Mouse (Mus musculus): ENCODE measurements around the gene Gal. TPM values are rescaled to one million over a fixed set of nuclear protein-coding genes. Genes with fewer than 3 reads are reported as not detected.

Gene Gal
- 12.3 and 200 TPM in 2 replicates for polyA plus RNA-seq (2012; rRNA removed)

DNA sequence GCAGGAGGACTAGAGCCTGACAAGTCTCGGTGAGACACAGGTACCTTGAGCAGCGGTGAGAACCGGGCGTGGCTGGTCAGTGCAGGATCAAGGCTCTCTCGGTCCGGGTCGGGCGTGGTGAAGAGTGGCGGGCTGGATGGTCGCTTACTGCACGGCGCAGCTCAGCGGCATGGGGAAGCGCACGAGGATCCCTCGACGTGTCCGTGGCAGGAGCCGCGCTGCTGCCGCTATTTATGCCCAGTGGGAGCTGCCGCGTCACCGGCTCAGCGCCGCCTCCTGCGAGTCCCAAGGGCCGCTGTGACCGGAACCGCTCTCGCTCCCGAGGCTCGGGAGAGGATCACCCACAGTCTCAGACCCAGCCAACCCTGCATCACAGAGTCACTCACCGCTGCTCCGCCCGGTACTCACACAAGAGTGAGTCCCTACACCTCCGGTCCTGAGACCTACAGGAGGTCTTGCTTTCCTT, at the start of gene Gal:
Gal (minus strand) TSS at position 277 of the 466 bp plus-strand sequence.
- H3K4me1 ChIP-seq (ENCODE audit: control insufficient read depth, insufficient read depth, insufficient read length, low read length), result peaks cover 6% of the 10 kb centered on the region; the same call in 1 of the 2 replicates
- no peak for TF ChIP-seq CTCF (IDR thresholded peaks at IDR 0.05; ENCODE audit: extremely low read depth, insufficient read length, insufficient replicate concordance, low read depth, low read length)
- TF ChIP-seq POLR2A (IDR thresholded peaks at IDR 0.05; ENCODE audit: low read depth, low read length), result no peak
- no peaks in the 10 kb centered on the region for H3K36me3 ChIP-seq (ENCODE audit: control insufficient read depth, insufficient read depth, low read length)
- WGBS, result 2% methylated on average over 37 of the region's 37 CpGs
- H3K27ac ChIP-seq (ENCODE audit: insufficient read depth, low read depth, low read length), result no peak within 1 kb of the TSS
- peak within 1 kb of the TSS; percentile 37 for H3K4me3 ChIP-seq (ENCODE audit: low read depth, low read length)
- peaks cover 18% of the 10 kb centered on the region for H3K27me3 ChIP-seq (ENCODE audit: control insufficient read depth, insufficient read depth, low read length)

DNA sequence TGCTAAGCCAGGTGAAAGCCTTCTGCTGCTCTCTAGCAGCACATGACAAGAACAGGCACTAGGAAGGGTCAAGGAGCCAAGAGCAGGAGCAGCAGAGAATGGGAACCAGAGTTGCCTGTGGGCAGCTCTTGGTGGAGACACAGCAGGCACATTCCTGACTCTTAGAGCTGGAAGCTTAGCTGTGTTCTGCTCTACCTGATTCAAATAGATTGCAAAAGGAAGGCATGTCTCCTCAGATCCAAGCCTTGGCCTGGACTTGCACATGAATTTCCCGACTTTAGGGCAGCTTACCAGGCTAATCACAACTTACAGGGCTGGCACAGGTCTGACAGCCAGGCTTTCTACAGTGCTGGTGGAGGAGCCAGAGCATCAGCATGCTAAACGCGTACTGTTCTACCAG, 45.6 kb upstream of the Gal start:
- Histone ChIP-seq H3K4me3 (ENCODE audit: low read depth, low read length) (no peak overlapping the region), H3K36me3 (ENCODE audit: control insufficient read depth, insufficient read depth, low read length) (peaks cover 79% of the 10 kb centered on the region), H3K27ac (ENCODE audit: insufficient read depth, low read depth, low read length) (no peak overlapping the region), H3K27me3 (ENCODE audit: control insufficient read depth, insufficient read depth, low read length) (no peaks in the 10 kb centered on the region), H3K4me1 (ENCODE audit: control insufficient read depth, insufficient read depth, insufficient read length, low read length) (no peaks in the 10 kb centered on the region)
- TF ChIP-seq POLR2A (IDR thresholded peaks at IDR 0.05; ENCODE audit: low read depth, low read length) (no peak), CTCF (IDR thresholded peaks at IDR 0.05; ENCODE audit: extremely low read depth, insufficient read length, insufficient replicate concordance, low read depth, low read length) (no peak)
- 95% methylated on average over 3 of the region's 3 CpGs for WGBS

DNA sequence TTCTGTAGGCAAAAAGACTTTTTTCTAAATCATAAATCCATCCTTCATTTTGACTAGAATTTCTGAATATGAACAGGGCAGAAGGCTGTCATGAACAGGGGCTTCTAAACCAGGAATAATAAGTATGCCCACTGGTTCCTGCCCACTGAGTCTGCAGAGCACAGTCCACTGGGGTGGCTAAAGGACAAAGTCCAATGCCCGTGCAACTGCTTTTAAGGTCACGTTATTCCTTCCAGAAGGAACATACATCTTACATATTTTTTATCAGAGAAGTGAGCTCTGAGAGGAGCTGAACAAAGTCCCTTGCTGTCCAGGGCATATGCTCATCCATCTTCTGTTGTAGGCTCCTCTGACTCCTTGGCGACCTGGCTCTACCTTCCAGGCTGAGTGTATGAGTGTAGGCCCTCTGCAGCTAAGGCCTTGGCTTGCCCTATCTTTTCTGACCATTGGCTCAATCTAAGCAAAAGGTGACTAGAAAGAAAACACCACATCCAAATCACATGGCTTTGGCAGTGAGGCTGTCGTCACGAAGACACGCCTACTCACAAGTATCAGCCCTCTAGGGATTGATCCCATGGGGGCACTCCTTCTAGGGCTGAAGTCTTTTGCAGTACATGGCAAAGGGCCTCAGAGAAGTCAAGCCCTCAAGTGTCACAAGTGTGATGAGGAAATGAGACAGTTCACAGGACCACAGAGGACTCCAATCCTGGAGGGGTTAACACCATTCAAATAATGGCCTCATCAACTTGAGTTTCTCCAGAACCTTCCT, 44.2 kb upstream of the Gal start:
- H3K4me3 ChIP-seq (ENCODE audit: low read depth, low read length), result no peak overlapping the region
- H3K4me1 ChIP-seq (ENCODE audit: control insufficient read depth, insufficient read depth, insufficient read length, low read length), result no peaks in the 10 kb centered on the region
- H3K27ac ChIP-seq (ENCODE audit: insufficient read depth, low read depth, low read length), result no peak overlapping the region
- H3K36me3 ChIP-seq (ENCODE audit: control insufficient read depth, insufficient read depth, low read length), result peaks cover 77% of the 10 kb centered on the region
- TF ChIP-seq CTCF (IDR thresholded peaks at IDR 0.05; ENCODE audit: extremely low read depth, insufficient read length, insufficient replicate concordance, low read depth, low read length) (no peak), POLR2A (IDR thresholded peaks at IDR 0.05; ENCODE audit: low read depth, low read length) (no peak)
- H3K27me3 ChIP-seq (ENCODE audit: control insufficient read depth, insufficient read depth, low read length), result no peaks in the 10 kb centered on the region
- WGBS, result 74% methylated on average over 6 of the region's 6 CpGs

DNA sequence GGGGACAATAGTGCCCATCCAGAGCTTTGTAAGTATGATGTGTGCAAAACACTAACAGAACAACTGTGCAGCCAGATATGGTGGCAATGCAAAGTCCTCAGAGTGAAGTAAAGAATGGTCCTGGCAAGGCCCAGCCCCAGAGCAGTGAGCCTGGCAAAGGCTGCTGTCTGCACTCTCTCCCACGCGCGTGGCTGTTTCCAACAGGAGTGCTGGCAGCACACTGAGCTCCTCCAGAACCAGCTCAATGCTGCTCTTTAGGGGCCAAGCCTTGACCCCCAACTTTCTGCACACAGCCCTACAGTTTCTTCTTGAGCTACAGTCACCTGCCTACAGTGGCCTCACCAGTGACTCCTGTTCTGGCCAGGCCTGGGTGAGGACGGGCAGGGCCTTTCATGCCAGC, 43.4 kb upstream of the Gal start:
- H3K36me3 ChIP-seq (ENCODE audit: control insufficient read depth, insufficient read depth, low read length), result peaks cover 72% of the 10 kb centered on the region
- whole genome bisulfite sequencing, result 96% methylated on average over 4 of the region's 4 CpGs
- no peak overlapping the region for H3K4me3 ChIP-seq (ENCODE audit: low read depth, low read length)
- H3K4me1 ChIP-seq (ENCODE audit: control insufficient read depth, insufficient read depth, insufficient read length, low read length), result peaks cover 4% of the 10 kb centered on the region; the same call in 1 of the 2 replicates
- H3K27me3 ChIP-seq (ENCODE audit: control insufficient read depth, insufficient read depth, low read length), result no peaks in the 10 kb centered on the region
- no peak overlapping the region for H3K27ac ChIP-seq (ENCODE audit: insufficient read depth, low read depth, low read length)
- TF ChIP-seq POLR2A (IDR thresholded peaks at IDR 0.05; ENCODE audit: low read depth, low read length), result no peak
- no peak for TF ChIP-seq CTCF (IDR thresholded peaks at IDR 0.05; ENCODE audit: extremely low read depth, insufficient read length, insufficient replicate concordance, low read depth, low read length)

DNA sequence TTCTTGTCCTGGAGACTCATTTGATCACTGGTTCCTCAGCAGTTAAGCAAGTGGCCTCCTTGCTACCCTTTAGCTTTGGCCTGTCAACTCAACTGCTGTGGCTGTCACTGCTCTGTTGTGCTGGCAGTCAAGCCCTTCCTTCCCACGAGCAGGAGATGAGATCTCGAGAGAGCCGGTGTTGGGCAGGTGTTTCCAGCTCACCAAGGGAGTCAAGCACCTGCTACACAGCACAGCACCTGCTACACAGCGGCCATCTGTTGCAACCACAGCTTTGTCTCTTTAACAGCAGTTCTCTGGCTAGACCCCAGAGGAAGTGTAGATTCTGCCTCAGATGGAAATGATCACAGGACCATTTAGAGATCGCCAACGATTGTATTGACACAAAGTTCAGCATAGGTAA, 37.3 kb upstream of the Gal start:
- no peak overlapping the region; the same call in 1 of the 2 replicates for H3K27ac ChIP-seq (ENCODE audit: insufficient read depth, low read depth, low read length)
- TF ChIP-seq CTCF (IDR thresholded peaks at IDR 0.05; ENCODE audit: extremely low read depth, insufficient read length, insufficient replicate concordance, low read depth, low read length), result no peak
- TF ChIP-seq POLR2A (IDR thresholded peaks at IDR 0.05; ENCODE audit: low read depth, low read length), result no peak

DNA sequence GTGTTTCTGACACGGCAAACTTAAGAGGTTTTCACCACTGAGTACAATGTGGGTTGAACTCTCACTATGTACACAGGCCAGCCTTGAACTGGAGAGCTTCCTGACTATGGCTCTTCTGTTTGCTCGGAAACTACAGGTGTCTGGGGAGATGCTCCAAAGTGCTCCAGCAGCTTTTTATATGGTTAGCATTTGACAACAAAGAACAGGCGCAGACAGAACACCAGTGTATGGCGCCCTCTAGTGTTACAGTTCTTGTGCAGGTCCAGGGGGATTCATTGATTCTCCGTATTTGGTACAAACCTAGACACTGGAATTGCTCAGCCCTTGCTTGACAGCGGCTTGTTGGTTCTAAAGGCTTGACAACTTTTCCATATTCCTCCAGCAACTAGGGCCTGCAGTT, 36.8 kb upstream of the Gal start:
- Histone ChIP-seq H3K27me3 (ENCODE audit: control insufficient read depth, insufficient read depth, low read length) (no peaks in the 10 kb centered on the region), H3K27ac (ENCODE audit: insufficient read depth, low read depth, low read length) (no peak overlapping the region), H3K4me1 (ENCODE audit: control insufficient read depth, insufficient read depth, insufficient read length, low read length) (peaks cover 15% of the 10 kb centered on the region; the same call in 1 of the 2 replicates), H3K36me3 (ENCODE audit: control insufficient read depth, insufficient read depth, low read length) (peaks cover 21% of the 10 kb centered on the region), H3K4me3 (ENCODE audit: low read depth, low read length) (no peak overlapping the region)
- TF ChIP-seq CTCF (IDR thresholded peaks at IDR 0.05; ENCODE audit: extremely low read depth, insufficient read length, insufficient replicate concordance, low read depth, low read length) (peak; percentile 49; the same call in 1 of the 2 replicates), POLR2A (IDR thresholded peaks at IDR 0.05; ENCODE audit: low read depth, low read length) (no peak)
- 6% methylated on average over 6 of the region's 6 CpGs for WGBS

More for the DNA sequence above, 37.3 kb upstream of the Gal start:
- H3K4me3 ChIP-seq (ENCODE audit: low read depth, low read length), result no peak overlapping the region
- WGBS, result 12% methylated on average over 6 of the region's 6 CpGs
- H3K27me3 ChIP-seq (ENCODE audit: control insufficient read depth, insufficient read depth, low read length), result no peaks in the 10 kb centered on the region
- H3K4me1 ChIP-seq (ENCODE audit: control insufficient read depth, insufficient read depth, insufficient read length, low read length), result peaks cover 15% of the 10 kb centered on the region; the same call in 1 of the 2 replicates
- peaks cover 22% of the 10 kb centered on the region for H3K36me3 ChIP-seq (ENCODE audit: control insufficient read depth, insufficient read depth, low read length)

DNA sequence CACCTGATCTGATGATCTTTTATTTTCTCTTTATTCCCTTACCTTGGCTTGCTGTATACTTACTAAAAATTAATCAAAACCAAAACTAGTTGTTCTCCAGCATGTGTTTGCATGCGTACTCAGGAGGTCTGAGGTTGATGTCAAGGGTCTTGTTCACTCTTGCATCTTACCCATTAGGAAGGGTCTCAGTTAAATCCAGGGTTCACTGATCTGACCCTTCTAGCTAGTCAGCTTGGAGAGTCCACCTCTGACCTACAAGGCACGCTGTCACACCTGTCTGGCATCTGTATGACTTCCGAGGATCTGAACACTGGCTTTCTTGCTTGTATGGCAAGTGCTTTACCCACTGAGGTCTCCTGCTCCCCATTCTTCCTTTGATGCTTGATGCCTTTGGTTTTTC, 36.4 kb upstream of the Gal start:
- Histone ChIP-seq H3K27me3 (ENCODE audit: control insufficient read depth, insufficient read depth, low read length) (no peaks in the 10 kb centered on the region), H3K36me3 (ENCODE audit: control insufficient read depth, insufficient read depth, low read length) (peaks cover 17% of the 10 kb centered on the region), H3K4me1 (ENCODE audit: control insufficient read depth, insufficient read depth, insufficient read length, low read length) (peaks cover 15% of the 10 kb centered on the region; the same call in 1 of the 2 replicates), H3K27ac (ENCODE audit: insufficient read depth, low read depth, low read length) (no peak overlapping the region), H3K4me3 (ENCODE audit: low read depth, low read length) (no peak overlapping the region)
- no peak for TF ChIP-seq CTCF (IDR thresholded peaks at IDR 0.05; ENCODE audit: extremely low read depth, insufficient read length, insufficient replicate concordance, low read depth, low read length)
- no peak for TF ChIP-seq POLR2A (IDR thresholded peaks at IDR 0.05; ENCODE audit: low read depth, low read length)
- WGBS, result 81% methylated on average over 3 of the region's 3 CpGs
